Mouse (Mus musculus): Measurements from ENCODE around the gene Hoxc8.

Gene Hoxc8

DNA sequence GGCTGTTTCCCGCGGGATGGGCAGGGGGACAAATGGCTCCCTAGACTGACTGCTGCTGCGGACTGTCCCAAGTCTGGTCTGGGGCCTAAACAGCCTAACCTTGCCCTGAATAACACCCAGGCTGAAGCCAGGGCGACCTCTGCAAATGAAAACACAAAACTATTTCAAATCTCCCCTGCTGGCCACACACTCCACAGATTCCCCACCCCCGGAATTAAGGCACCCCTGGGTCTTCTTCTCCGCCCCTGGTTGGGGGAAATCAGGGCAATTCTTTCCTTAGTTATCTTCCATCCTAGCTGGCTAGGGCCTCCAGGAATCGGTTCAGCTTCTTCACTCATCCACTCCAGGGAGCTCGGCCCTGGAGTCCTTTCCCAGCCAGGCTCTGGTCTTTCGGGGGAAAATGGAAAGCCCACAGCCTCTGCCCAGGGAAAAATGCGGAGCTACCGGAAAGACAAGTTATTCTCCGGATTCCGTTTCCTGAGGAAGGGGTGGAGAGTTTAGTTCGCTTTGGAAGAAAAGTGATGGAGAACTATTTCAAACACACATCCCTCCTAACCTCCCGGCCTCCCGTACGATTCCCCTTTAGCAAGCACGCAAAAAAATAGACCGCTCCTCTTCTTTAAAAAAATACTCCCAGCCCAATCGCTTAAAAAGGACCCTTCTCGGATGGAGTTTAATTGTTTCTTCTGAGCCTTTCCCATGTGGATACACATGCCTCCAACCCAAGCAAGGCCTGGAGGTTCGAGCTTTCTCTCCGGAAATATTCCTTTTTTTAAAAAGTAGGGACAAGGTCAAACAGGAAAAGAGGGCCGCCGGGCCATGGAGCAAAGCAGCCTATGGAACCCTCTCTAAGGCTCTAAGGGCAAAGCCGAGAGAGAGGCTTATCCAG, 25.2 kb upstream of the Hoxc8 start:
- DNase-seq (ENCODE audit: low spot score in 2 of 2) = no peak

GRCm38 (mm10) chr15:102965892-102966775, 24.3 kb upstream of the Hoxc8 start:
- DNase-seq (ENCODE audit: low spot score in 2 of 2) = no peak

- DNase-seq (ENCODE audit: low spot score in 2 of 2) = no peak
Measured at GRCm38 (mm10) chr15:102966776-102967311, 23.6 kb upstream of the Hoxc8 start, which contains the start of gene Hoxc10. Gene Hoxc10 (plus strand): TSS chr15:102966796.

GRCm38 (mm10) chr15:102967312-102967510, 23.2 kb upstream of the Hoxc8 start, which contains the start of gene Hoxc5:
Gene Hoxc5 (plus strand): TSS chr15:102967443.
- no peak for DNase-seq (ENCODE audit: low spot score in 2 of 2)

- no peak for DNase-seq (ENCODE audit: low spot score in 2 of 2)
Measured at GRCm38 (mm10) chr15:102967511-102968397, 22.7 kb upstream of the Hoxc8 start.

GRCm38 (mm10) chr15:102969296-102969695, 21.1 kb upstream of the Hoxc8 start:
- no peak for DNase-seq (ENCODE audit: low spot score in 2 of 2)

- DNase-seq (ENCODE audit: low spot score in 2 of 2) = no peak
Measured at GRCm38 (mm10) chr15:102970740-102971139, 19.7 kb upstream of the Hoxc8 start.

GRCm38 (mm10) chr15:102972254-102972653, 18.2 kb upstream of the Hoxc8 start:
- no peak for DNase-seq (ENCODE audit: low spot score in 2 of 2)

DNA sequence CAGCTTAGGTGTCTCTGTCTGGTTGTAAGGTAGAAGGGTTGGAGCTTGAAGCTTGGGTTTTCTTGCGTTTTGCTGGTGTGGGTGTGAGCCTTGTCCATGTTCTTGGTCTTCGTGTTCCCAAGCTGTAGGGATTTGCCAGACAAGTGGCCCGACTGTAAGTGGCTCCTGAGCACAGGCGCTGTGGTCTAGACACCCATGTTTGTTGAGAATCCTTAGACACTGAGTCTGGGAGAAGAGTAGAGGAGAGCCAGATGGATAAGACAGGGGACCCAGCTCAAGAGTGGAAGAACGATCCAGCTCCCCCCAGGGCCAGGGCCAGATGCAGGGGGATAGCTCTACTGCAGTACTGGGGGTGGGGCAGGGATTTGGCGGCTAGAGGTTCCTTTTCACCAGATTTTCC, 17.7 kb upstream of the Hoxc8 start:
- no peak for DNase-seq (ENCODE audit: low spot score in 2 of 2)

- DNase-seq (ENCODE audit: low spot score in 2 of 2) = no peak
Measured at GRCm38 (mm10) chr15:102975034-102975433, 15.4 kb upstream of the Hoxc8 start.

GRCm38 (mm10) chr15:102975688-102976111, 14.7 kb upstream of the Hoxc8 start:
- no peak for DNase-seq (ENCODE audit: low spot score in 2 of 2)

DNA sequence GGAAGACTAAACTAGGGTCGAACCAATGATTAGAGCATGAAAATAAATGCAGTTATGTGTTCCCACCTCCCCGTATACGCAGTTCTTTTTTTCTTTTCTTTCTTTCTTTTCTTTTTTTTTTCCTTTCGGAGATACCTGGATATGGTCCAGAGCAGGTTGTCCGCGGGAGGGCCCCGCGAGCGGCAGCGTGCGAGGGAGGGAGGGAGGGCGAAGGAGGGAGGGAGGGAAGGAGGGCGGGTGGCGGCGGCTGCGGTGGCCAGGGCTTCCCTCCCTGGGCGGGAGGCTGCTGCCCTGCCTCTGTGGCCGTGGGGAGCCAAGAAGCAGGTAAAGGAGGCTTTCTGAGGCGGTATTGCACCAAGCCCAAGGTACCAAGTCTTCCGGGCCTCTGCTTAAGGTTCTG, 14.2 kb upstream of the Hoxc8 start, which contains the start of gene Hoxc9:
TSS of gene Hoxc9 (plus strand) at position 269 of the 400 bp plus-strand sequence.
- DNase-seq (ENCODE audit: low spot score in 2 of 2) = no peak

GRCm38 (mm10) chr15:102976631-102977422, 13.6 kb upstream of the Hoxc8 start:
- DNase-seq (ENCODE audit: low spot score in 2 of 2) = no peak

DNA sequence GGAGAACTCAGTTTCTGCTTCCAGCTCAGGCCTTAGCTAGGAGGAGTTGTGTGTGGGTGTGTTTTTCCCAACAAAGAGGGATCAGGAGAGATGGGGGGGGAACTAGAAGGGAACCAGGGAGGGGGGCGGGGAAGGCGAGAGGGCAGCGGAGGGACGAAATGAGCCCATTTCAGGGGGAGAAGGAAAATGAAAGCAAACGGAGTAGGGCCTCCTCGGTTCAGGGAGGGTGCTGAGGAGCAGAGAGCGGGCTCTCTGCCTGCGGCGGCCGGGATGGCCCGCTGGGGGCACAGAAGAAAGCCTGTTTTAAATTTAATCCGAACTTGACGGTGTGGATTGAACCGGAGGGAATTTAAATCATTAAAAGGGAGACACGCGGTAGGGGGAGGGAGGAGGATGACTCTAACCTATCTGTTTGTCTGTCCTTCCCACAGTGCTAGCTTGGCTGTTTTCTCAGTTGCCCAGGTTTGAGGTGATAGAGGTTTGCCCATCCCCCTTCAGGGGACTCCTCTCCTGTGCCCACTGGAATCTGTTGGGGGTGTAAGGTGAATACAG, 12.9 kb upstream of the Hoxc8 start:
- no peak for DNase-seq (ENCODE audit: low spot score in 2 of 2)

DNA sequence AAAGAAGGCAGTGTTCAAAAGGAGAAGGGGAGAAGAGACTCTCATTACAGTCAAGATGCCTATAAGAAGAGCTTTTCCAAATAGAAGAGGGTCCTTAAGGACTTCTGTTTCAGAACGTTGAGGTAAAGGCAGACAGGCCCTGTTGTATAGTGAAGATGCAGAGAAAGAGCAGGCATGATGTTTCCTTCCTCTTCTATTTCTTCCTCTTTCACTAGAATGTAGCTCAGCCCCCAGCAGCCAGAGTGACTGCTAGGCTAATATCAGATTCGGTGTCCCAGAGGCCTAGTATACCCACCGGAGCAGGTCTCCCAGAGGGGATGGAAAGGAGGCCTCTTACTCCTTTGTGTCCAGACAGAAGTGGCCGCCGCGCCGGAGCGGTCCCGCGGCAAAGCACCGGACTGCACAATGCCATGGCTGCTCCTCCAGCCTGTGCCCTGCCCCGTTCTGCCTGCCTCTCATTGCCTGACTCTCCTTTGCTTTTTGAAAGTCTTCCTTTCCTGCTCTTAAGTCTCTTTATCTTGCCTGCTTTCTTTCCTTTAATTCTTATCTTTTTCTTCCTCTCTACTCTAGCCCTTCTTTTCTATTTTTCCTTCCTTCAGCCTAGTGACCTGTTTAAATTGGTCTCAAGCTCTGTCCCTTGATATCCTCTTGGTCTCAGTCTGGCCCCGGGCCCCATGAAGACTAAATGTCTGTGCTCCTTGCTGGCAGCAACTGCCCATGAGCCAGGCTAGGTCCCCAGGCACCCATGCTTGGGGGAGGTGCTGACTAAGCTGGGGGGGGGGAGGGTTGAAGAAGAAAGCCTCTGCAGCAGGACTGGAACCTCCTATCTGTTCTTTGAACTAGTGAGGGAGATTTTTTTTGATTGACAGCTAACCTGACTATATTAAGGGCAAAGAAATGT, 11.5 kb upstream of the Hoxc8 start:
- DNase-seq (ENCODE audit: low spot score in 2 of 2) = no peak

- no peak for DNase-seq (ENCODE audit: low spot score in 2 of 2)
Measured at GRCm38 (mm10) chr15:102979936-102980335, 10.5 kb upstream of the Hoxc8 start.

GRCm38 (mm10) chr15:102980352-102980751, 10.1 kb upstream of the Hoxc8 start:
- DNase-seq (ENCODE audit: low spot score in 2 of 2) = no peak

- DNase-seq (ENCODE audit: low spot score in 2 of 2) = no peak
Measured at GRCm38 (mm10) chr15:102980912-102981311, 9.5 kb upstream of the Hoxc8 start.
